Mouse (Mus musculus) cerebellum, postnatal 14 days (tissue): Measurements from ENCODE around the gene Msl3.

Source experiments
- DNase-seq, 2 experiments: peaks; one replicate each; pipeline ENCODE4 v3.0.0; 2021; ENCODE audit warnings: mixed read lengths in 2 of 2

Msl3 gene

GRCm38 (mm10) chrX:168673525-168674406 is at the start of gene Msl3:
Msl3 (minus strand) TSS chrX:168673898.
- DNase-seq = peak; percentile 89 to 90

- peak; percentile 7 to 19 for DNase-seq
These were observed 44.3 kb upstream of the Msl3 start for GRCm38 (mm10) chrX:168717969-168718368.

GRCm38 (mm10) chrX:168674407-168674962 is 787 bp upstream of the Msl3 start:
- DNase-seq = no peak

GRCm38 (mm10) chrX:168672913-168673524 is 679 bp downstream of the Msl3 start:
- DNase-seq = peak in 1 of 2 experiments; percentile 18

- DNase-seq = peak; percentile 51 to 62
These were observed 1.3 kb downstream of the Msl3 start for GRCm38 (mm10) chrX:168672425-168672824.

GRCm38 (mm10) chrX:168663982-168664689 is 9.6 kb downstream of the Msl3 start:
- peak; percentile 6 to 20 for DNase-seq

- no peak for DNase-seq
These were observed 13.5 kb downstream of the Msl3 start for GRCm38 (mm10) chrX:168660236-168660635.

- peak; percentile 37 to 52 for DNase-seq
These were observed 13.9 kb downstream of the Msl3 start for GRCm38 (mm10) chrX:168659803-168660202.

- no peak for DNase-seq
These were observed 14.4 kb downstream of the Msl3 start for GRCm38 (mm10) chrX:168659275-168659674.

GRCm38 (mm10) chrX:168657795-168658194 is 15.9 kb downstream of the Msl3 start:
- no peak for DNase-seq

- DNase-seq = no peak
These were observed 24.4 kb downstream of the Msl3 start for GRCm38 (mm10) chrX:168649336-168649735.

GRCm38 (mm10) chrX:168647746-168648145 is 26.0 kb downstream of the Msl3 start:
- no peak for DNase-seq

- DNase-seq = peak in 1 of 2 experiments; percentile 11
These were observed 30.2 kb downstream of the Msl3 start for GRCm38 (mm10) chrX:168643451-168643850.

GRCm38 (mm10) chrX:168639556-168640356 is 33.9 kb downstream of the Msl3 start:
- peak; percentile 71 to 78 for DNase-seq
